Mouse (Mus musculus) hindbrain, embryonic 10.5 days (tissue): ENCODE measurements around the gene Lst1. TPM values are rescaled to one million over a fixed set of nuclear protein-coding genes. Genes with fewer than 3 reads are reported as not detected.

Experiments used
- DNase-seq: peaks from one replicate; pipeline ENCODE4 v3.0.0-alpha.2; 2017; ENCODE audit warnings: low spot score
- H3K27ac ChIP-seq: fragments of 300-500 bp; sonication (generic); 2 replicates; pipeline ENCODE4 v1.5.1; 2016; ENCODE audit warnings: mild to moderate bottlenecking, moderate library complexity
- H3K27me3 ChIP-seq: fragments of 300-500 bp; sonication (generic); 2 replicates; pipeline ENCODE4 v1.6.1; 2016; ENCODE audit warnings: mild to moderate bottlenecking; ENCODE audit not compliant: poor library complexity, insufficient read depth, severe bottlenecking
- H3K36me3 ChIP-seq: fragments of 300-500 bp; sonication (generic); 2 replicates; pipeline ENCODE4 v1.6.1; 2016; ENCODE audit warnings: mild to moderate bottlenecking, moderate library complexity
- H3K4me1 ChIP-seq: fragments of 300-500 bp; sonication (generic); replicated peaks from 2 replicates; pipeline ENCODE4 v1.6.1; 2016; ENCODE audit warnings: mild to moderate bottlenecking
- H3K4me3 ChIP-seq: fragments of 300-500 bp; sonication (generic); 2 replicates; pipeline ENCODE4 v1.5.1; 2016; ENCODE audit warnings: mild to moderate bottlenecking, moderate library complexity
- H3K9me3 ChIP-seq: fragments of 300-500 bp; sonication (generic); 2 replicates; pipeline ENCODE4 v1.6.1; 2016; ENCODE audit warnings: mild to moderate bottlenecking, moderate library complexity
- WGBS: fragments of 180-500 bp; shearing (Covaris S2); methylation state at CpG from one replicate; pipeline ENCODE4 v1.1.7; 2016; 5-methylcytosine and 5-hydroxymethylcytosine counted together
- polyA plus RNA-seq: library from polyadenylated mRNA; unstranded; fragments of >200 nt; fragmentation: Nextera tagmentation; extraction: Ambion mirVana; gene quantifications from 2 replicates; pipeline ENCODE4 v1.2.1, GENCODE M21; 2016

Lst1 gene
- polyA plus RNA-seq, 1 experiment from 2014 or later = 11.9 TPM

GRCm38 (mm10) chr17:35191723-35192122 lies 3.5 kb upstream of the Lst1 start:
- H3K4me3 ChIP-seq = no peak overlapping the region
- no peak for DNase-seq
- 56% methylated on average over 2 of the region's 2 CpGs for WGBS
- peaks cover 28% of the 10 kb centered on the region for H3K4me1 ChIP-seq
- H3K27me3 ChIP-seq = peaks cover 38% of the 10 kb centered on the region
- no peaks in the 10 kb centered on the region for H3K9me3 ChIP-seq
- H3K27ac ChIP-seq = no peak overlapping the region
- no peaks in the 10 kb centered on the region for H3K36me3 ChIP-seq

- no peaks in the 10 kb centered on the region for H3K36me3 ChIP-seq
- no peak overlapping the region for H3K27ac ChIP-seq
- no peak for DNase-seq
- no peaks in the 10 kb centered on the region for H3K9me3 ChIP-seq
- H3K4me3 ChIP-seq = no peak overlapping the region
- H3K4me1 ChIP-seq = peaks cover 30% of the 10 kb centered on the region
- peaks cover 22% of the 10 kb centered on the region for H3K27me3 ChIP-seq
- WGBS = 65% methylated on average over 4 of the region's 4 CpGs
Observed at GRCm38 (mm10) chr17:35190096-35190495, 1.9 kb upstream of the Lst1 start.

- no peaks in the 10 kb centered on the region for H3K36me3 ChIP-seq
- 70% methylated on average over 1 of the region's 1 CpGs for WGBS
- peaks cover 13% of the 10 kb centered on the region for H3K27me3 ChIP-seq
- H3K4me3 ChIP-seq = no peak overlapping the region
- no peak for DNase-seq
- peaks cover 22% of the 10 kb centered on the region for H3K4me1 ChIP-seq
- H3K27ac ChIP-seq = no peak overlapping the region
- no peaks in the 10 kb centered on the region for H3K9me3 ChIP-seq
Observed at GRCm38 (mm10) chr17:35189186-35189585, 947 bp upstream of the Lst1 start.

GRCm38 (mm10) chr17:35187345-35187744 lies 894 bp downstream of the Lst1 start:
- no peak for DNase-seq
- no peaks in the 10 kb centered on the region for H3K27me3 ChIP-seq
- no peak overlapping the region for H3K27ac ChIP-seq
- H3K4me3 ChIP-seq = no peak overlapping the region
- 69% methylated on average over 4 of the region's 4 CpGs for WGBS
- no peaks in the 10 kb centered on the region for H3K9me3 ChIP-seq
- H3K4me1 ChIP-seq = peaks cover 18% of the 10 kb centered on the region
- no peaks in the 10 kb centered on the region for H3K36me3 ChIP-seq

GRCm38 (mm10) chr17:35186681-35187080 lies 1.6 kb downstream of the Lst1 start:
- 2% methylated on average over 4 of the region's 4 CpGs for WGBS
- peak; percentile 51 for DNase-seq
- peaks cover 18% of the 10 kb centered on the region for H3K4me1 ChIP-seq
- H3K4me3 ChIP-seq = peak overlapping the region; percentile 55
- no peaks in the 10 kb centered on the region for H3K9me3 ChIP-seq
- no peaks in the 10 kb centered on the region for H3K36me3 ChIP-seq
- H3K27me3 ChIP-seq = no peaks in the 10 kb centered on the region
- H3K27ac ChIP-seq = peak overlapping the region; percentile 88

GRCm38 (mm10) chr17:35185639-35186611 lies 2.3 kb downstream of the Lst1 start:
- peak overlapping the region; percentile 55 for H3K4me3 ChIP-seq
- DNase-seq = peak; percentile 66
- H3K27me3 ChIP-seq = no peaks in the 10 kb centered on the region
- H3K27ac ChIP-seq = peak overlapping the region; percentile 88
- no peaks in the 10 kb centered on the region for H3K36me3 ChIP-seq
- H3K9me3 ChIP-seq = no peaks in the 10 kb centered on the region
- 3% methylated on average over 18 of the region's 18 CpGs for WGBS
- H3K4me1 ChIP-seq = peaks cover 18% of the 10 kb centered on the region

- Histone ChIP-seq H3K27me3 (no peaks in the 10 kb centered on the region), H3K36me3 (no peaks in the 10 kb centered on the region), H3K4me3 (no peak overlapping the region), H3K9me3 (no peaks in the 10 kb centered on the region), H3K27ac (no peak overlapping the region), H3K4me1 (0 out of 2 replicates have a peak, but pooled peaks cover under 1% of the 10 kb centered on the region)
- DNase-seq = no peak
- 88% methylated on average over 5 of the region's 5 CpGs for WGBS
Observed at GRCm38 (mm10) chr17:35180093-35180492, 8.1 kb downstream of the Lst1 start.

GRCm38 (mm10) chr17:35178528-35178927 lies 9.7 kb downstream of the Lst1 start:
- no peaks in the 10 kb centered on the region for H3K4me1 ChIP-seq

GRCm38 (mm10) chr17:35175968-35176367 lies 12.3 kb downstream of the Lst1 start, which contains the start of gene Aif1:
Gene Aif1 (minus strand): TSS chr17:35176068.
- Histone ChIP-seq H3K27ac (no peak within 1 kb of the TSS), H3K9me3 (no peaks in the 10 kb centered on the region), H3K4me3 (no peak within 1 kb of the TSS), H3K36me3 (no peaks in the 10 kb centered on the region), H3K4me1 (no peaks in the 10 kb centered on the region), H3K27me3 (no peaks in the 10 kb centered on the region; the same call in 1 of the 2 replicates)
- DNase-seq = no peak
- WGBS = 38% methylated on average over 2 of the region's 2 CpGs

More at GRCm38 (mm10) chr17:35178528-35178927, 9.7 kb downstream of the Lst1 start:
- H3K36me3 ChIP-seq = no peaks in the 10 kb centered on the region
- no peaks in the 10 kb centered on the region for H3K9me3 ChIP-seq
- no peaks in the 10 kb centered on the region for H3K27me3 ChIP-seq
- no peak overlapping the region for H3K27ac ChIP-seq
- DNase-seq = peak; percentile 72
- WGBS = 15% methylated on average over 5 of the region's 5 CpGs
- no peak overlapping the region for H3K4me3 ChIP-seq

GRCm38 (mm10) chr17:35175382-35175781 lies 12.9 kb downstream of the Lst1 start:
- Histone ChIP-seq H3K9me3 (no peaks in the 10 kb centered on the region), H3K27ac (no peak overlapping the region), H3K36me3 (no peaks in the 10 kb centered on the region), H3K4me3 (no peak overlapping the region), H3K27me3 (no peaks in the 10 kb centered on the region; the same call in 1 of the 2 replicates), H3K4me1 (no peaks in the 10 kb centered on the region)
- 72% methylated on average over 6 of the region's 6 CpGs for WGBS
- no peak for DNase-seq

GRCm38 (mm10) chr17:35174201-35174977 lies 13.8 kb downstream of the Lst1 start:
- H3K27me3 ChIP-seq = no peaks in the 10 kb centered on the region; the same call in 1 of the 2 replicates
- 76% methylated on average over 8 of the region's 8 CpGs for WGBS
- DNase-seq = no peak
- no peaks in the 10 kb centered on the region for H3K36me3 ChIP-seq
- no peaks in the 10 kb centered on the region for H3K4me1 ChIP-seq
- H3K4me3 ChIP-seq = no peak overlapping the region
- no peak overlapping the region for H3K27ac ChIP-seq
- H3K9me3 ChIP-seq = no peaks in the 10 kb centered on the region

- Histone ChIP-seq H3K27me3 (no peaks in the 10 kb centered on the region; the same call in 1 of the 2 replicates), H3K27ac (no peak overlapping the region)
- 77% methylated on average over 3 of the region's 3 CpGs for WGBS
Observed at GRCm38 (mm10) chr17:35173329-35173728, 14.9 kb downstream of the Lst1 start.

More at GRCm38 (mm10) chr17:35173329-35173728, 14.9 kb downstream of the Lst1 start:
- H3K4me3 ChIP-seq = no peak overlapping the region
- no peaks in the 10 kb centered on the region for H3K36me3 ChIP-seq
- no peaks in the 10 kb centered on the region for H3K4me1 ChIP-seq
- no peak for DNase-seq
- no peaks in the 10 kb centered on the region for H3K9me3 ChIP-seq
